Mouse (Mus musculus): Measurements from ENCODE around the gene Olfr564.

Gene Olfr564

DNA sequence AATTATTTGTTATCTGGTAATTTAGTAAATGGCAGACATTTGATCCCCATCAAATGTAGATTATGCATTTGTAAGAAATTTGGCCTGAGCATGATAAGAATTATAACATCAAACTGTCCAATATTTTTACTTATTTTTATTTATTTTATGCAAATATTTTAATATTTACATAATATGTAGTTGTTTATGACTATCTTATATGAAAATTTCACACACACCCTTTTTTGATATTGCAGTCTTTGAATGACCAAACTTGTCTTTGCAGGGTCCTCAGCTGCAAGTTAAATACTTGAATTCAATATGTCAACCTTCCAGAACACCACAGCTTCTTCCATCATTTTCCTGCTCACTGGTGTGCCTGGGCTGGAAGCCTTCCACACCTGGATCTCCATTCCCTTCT lies at the start of gene Olfr564:
TSS of gene Olfr564 (plus strand) at position 301 of the 400 bp plus-strand sequence.
- DNase-seq (ENCODE audit: extremely low read depth, low read depth, low spot score) = no peak

DNA sequence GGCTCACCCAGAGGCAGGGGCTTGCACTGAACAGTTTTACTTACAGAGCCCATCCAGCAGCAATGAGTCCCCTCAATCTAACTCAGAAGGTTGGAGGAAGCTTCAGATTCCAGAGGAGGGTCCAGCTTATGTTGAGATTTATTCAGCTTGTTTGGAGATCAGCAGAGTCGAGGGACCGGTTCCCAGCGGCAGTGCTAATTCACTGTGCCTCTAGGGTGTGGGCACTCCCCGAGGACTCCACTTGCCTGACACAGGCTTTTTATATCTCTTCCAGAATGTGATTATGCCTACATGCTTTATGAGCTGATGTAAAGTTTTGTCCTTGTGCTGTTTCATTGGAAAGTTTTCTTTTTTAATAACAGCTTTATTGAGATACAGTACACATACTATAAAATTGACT lies 44.0 kb upstream of the Olfr564 start, which contains the start of the genes Olfr560 and Olfr78:
TSS of gene Olfr560 (minus strand) at position 101 of the 400 bp plus-strand sequence.
TSS of gene Olfr78 (minus strand) at position 206 of the 400 bp plus-strand sequence.
- no peak for DNase-seq (ENCODE audit: extremely low read depth, low read depth, low spot score)

DNA sequence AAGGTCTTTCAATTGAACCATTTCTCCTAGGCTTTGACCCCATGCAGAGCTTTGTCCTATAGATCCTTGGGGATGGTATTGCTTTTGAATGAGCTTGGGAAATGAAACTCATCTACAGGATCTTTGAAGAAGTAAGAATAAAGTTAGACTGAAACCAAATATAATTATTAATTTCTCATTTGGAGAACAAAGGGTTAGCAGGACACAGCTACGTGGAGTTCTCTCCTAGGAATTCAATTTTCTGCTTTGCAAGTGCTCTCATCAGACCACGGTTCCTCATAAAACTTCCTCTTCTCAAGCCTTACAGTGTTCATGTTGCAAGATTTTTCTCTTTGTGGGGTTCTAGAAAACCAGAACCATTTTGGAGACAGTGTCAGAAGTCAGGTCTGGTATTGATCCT lies 32.4 kb upstream of the Olfr564 start, which contains the start of gene Olfr561:
TSS of gene Olfr561 (plus strand) at position 301 of the 400 bp plus-strand sequence.
- DNase-seq (ENCODE audit: extremely low read depth, low read depth, low spot score) = no peak
